Mouse (Mus musculus) midbrain, embryonic 11.5 days (tissue): ENCODE measurements around the gene Pcdh19. TPM values are rescaled to one million over a fixed set of nuclear protein-coding genes. Genes with fewer than 3 reads are reported as not detected.

ENCODE experiments used
- ATAC-seq: fragments of 200-750 bp; cut with Nextera tagmentation; 2 replicates; pipeline ENCODE4 v1.8.0; 2017; ENCODE audit warnings: moderate TSS enrichment, moderate library complexity; ENCODE audit not compliant: low FRiP score
- DNase-seq: peaks from one replicate; pipeline ENCODE4 v3.0.0; 2015; ENCODE audit warnings: low spot score; ENCODE audit errors: missing footprints
- H3K27ac ChIP-seq: fragments of 300-500 bp; sonication (generic); 2 replicates; pipeline ENCODE4 v1.5.1; 2014; ENCODE audit warnings: low read depth, low read length
- H3K27me3 ChIP-seq: fragments of 300-500 bp; sonication (generic); 2 replicates; pipeline ENCODE4 v1.6.1; 2014; ENCODE audit warnings: mild to moderate bottlenecking, low read length, moderate library complexity, mixed read lengths; ENCODE audit not compliant: control insufficient read depth, insufficient read depth
- H3K36me3 ChIP-seq: fragments of 300-500 bp; sonication (generic); 2 replicates; pipeline ENCODE4 v1.6.1; 2014; ENCODE audit warnings: mild to moderate bottlenecking, low read length, moderate library complexity, mixed read lengths; ENCODE audit not compliant: control insufficient read depth, insufficient read depth
- H3K4me1 ChIP-seq: fragments of 300-500 bp; sonication (generic); 2 replicates; pipeline ENCODE4 v1.6.1; 2014; ENCODE audit warnings: low read length; ENCODE audit not compliant: control insufficient read depth, insufficient read depth
- H3K4me2 ChIP-seq: fragments of 300-500 bp; sonication (generic); 2 replicates; pipeline ENCODE4 v1.6.1; 2014; ENCODE audit warnings: mild to moderate bottlenecking, moderate library complexity
- H3K4me3 ChIP-seq: fragments of 300-500 bp; sonication (generic); 2 replicates; pipeline ENCODE4 v1.5.1; 2014; ENCODE audit warnings: low read depth, low read length
- H3K9ac ChIP-seq: fragments of 300-500 bp; sonication (generic); 2 replicates; pipeline ENCODE4 v1.6.1; 2014; ENCODE audit warnings: low read length
- H3K9me3 ChIP-seq: fragments of 300-500 bp; sonication (generic); 2 replicates; pipeline ENCODE4 v1.6.1; 2016; ENCODE audit warnings: low read length; ENCODE audit not compliant: control insufficient read depth
- WGBS: fragments of 180-500 bp; shearing (Covaris S2); extraction: QIAGEN DNeasy Blood & Tissue Kit; methylation state at CpG from one replicate; pipeline ENCODE4 v1.1.7; 2014; 5-methylcytosine and 5-hydroxymethylcytosine counted together
- polyA plus RNA-seq: library from polyadenylated mRNA; unstranded; fragments of >200 nt; fragmentation: Nextera tagmentation; extraction: Ambion mirVana; gene quantifications from 2 replicates; pipeline ENCODE4 v1.2.1, GENCODE M21; 2014

Gene Pcdh19
- polyA plus RNA-seq, 1 experiment from 2014 or later = 3.8 TPM

DNA sequence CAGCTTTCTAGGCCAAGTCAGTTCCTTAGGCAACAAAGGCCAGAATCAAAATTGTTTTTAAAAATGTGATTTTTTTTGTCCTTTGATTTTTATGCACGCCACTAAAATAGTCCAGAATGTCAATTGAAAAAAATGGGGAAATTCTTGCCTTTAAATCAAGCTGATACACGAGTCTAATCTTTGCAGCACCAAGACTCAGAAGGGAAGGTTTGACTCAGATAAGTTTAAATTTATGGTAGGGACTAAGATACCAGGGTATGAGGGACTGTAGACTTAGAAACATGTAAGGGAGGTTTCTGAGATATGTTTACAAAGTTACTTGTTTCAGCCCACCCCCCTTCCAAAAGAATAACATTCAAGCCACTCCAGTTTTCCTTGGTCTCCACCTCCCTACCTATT lies 3.6 kb upstream of the Pcdh19 start:
- H3K36me3 ChIP-seq = no peaks in the 10 kb centered on the region
- H3K4me1 ChIP-seq = no peaks in the 10 kb centered on the region
- H3K4me2 ChIP-seq = no peak overlapping the region
- 43% methylated on average over 2 of the region's 2 CpGs for WGBS
- no peak overlapping the region for H3K9ac ChIP-seq
- ATAC-seq (no peak), DNase-seq (no peak)
- peaks cover 2% of the 10 kb centered on the region; the same call in 1 of the 2 replicates for H3K27me3 ChIP-seq
- H3K27ac ChIP-seq = no peak overlapping the region
- no peak overlapping the region for H3K4me3 ChIP-seq
- no peaks in the 10 kb centered on the region for H3K9me3 ChIP-seq

DNA sequence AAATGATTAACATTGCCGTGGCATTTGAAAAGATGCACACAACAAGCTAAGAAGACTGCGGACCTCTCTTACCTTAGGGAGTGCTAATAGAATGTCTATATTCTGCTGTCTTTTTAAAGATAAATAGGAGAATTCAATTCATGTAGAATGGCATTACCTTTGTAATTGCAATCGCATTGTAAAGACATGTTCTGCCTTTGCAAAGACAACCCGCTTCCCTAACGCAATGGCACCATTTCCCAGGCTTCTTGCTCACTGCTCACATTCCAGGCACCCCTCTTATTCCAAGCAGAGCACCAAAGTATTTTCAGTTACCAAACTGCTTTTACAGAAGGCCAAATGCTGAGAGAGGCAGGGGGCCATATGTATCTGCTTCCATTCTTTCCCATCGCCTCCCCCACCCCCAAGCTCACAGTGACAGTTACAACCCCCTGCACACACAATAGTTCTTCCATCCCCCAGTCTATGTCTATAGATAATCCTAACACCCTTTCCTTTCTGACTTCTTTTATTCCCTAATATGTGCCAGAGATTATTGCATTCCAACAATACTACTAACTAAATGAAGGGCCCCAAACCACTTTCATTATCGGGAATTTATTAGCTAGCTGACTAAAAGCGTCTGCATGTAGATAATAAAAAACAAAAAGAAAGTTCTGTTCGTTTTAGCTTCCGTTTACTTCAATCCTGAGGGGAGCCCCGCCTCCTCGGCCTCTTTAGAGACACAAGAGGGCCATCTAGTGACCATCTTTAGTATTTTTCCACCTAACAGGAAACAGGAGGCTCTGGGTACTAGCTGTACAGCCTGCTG lies 3.0 kb upstream of the Pcdh19 start:
- H3K27ac ChIP-seq = no peak overlapping the region
- 0 out of 2 replicates have a peak, but pooled peaks have one; percentile 31 for ATAC-seq
- no peaks in the 10 kb centered on the region for H3K36me3 ChIP-seq
- H3K9me3 ChIP-seq = no peaks in the 10 kb centered on the region
- WGBS = 14% methylated on average over 12 of the region's 12 CpGs
- DNase-seq = peak; percentile 94
- H3K4me2 ChIP-seq = peak overlapping the region; percentile 72
- peak overlapping the region; percentile 30 for H3K4me3 ChIP-seq
- peaks cover 3% of the 10 kb centered on the region; the same call in 1 of the 2 replicates for H3K27me3 ChIP-seq
- H3K4me1 ChIP-seq = no peaks in the 10 kb centered on the region
- no peak overlapping the region for H3K9ac ChIP-seq

DNA sequence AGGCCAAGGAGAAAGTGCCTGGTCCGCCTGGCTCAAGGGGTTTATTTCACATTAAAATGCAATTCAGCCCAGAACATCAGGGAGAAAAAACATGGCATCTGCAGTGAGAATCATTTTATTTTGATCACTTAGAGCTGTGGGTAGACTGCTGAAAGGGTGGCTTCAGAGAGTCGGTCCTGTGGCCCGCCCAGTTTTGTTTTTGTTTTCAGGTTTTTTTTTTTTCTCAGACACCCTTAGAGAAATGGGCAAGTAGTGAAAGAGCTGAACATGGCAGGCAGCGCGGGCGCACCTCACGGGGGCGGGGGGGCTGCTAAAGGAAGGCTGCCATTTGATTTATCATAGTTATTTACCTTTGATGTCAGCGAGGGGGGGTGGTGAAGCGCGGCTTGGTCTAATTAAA lies 2.0 kb upstream of the Pcdh19 start:
- no peaks in the 10 kb centered on the region for H3K4me1 ChIP-seq
- H3K27ac ChIP-seq = no peak overlapping the region
- H3K4me3 ChIP-seq = peak overlapping the region; percentile 30
- ATAC-seq = no peak
- no peaks in the 10 kb centered on the region for H3K9me3 ChIP-seq
- no peaks in the 10 kb centered on the region for H3K36me3 ChIP-seq
- no peak for DNase-seq
- 17% methylated on average over 11 of the region's 11 CpGs for WGBS
- H3K27me3 ChIP-seq = peaks cover 7% of the 10 kb centered on the region; the same call in 1 of the 2 replicates
- no peak overlapping the region for H3K9ac ChIP-seq
- peak overlapping the region; percentile 72 for H3K4me2 ChIP-seq

DNA sequence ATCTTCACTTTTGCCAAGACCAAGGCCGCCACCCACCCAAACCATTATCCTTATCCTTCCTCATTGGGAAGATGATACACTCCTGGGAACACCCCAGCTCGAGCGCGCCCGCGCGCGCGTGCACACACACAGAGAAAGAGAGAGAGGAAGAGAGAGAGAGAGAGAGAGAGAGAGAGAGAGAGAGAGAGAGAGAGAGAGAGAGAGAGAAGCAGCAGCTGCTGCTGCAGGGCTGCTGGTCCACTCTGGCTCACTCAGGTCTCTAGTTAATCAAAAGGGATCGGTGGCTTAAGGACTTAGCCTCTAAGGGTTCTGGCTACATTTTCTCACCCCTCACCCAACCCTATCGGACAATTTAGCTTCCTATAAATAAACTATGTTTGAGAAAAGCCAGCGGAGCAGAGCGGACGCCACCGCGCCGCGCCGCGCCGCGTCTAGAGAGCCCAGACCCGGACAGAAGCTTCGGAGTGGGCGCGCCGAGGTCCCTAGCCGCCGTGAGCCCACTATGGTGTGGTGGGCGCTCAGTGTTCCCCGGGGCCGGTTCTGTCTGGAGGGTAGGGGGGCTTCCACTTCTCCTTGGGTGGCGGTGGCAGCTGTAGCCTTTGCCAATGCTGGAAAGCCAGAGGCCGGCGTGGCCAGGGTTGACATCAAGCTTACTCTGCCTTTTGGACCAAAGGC lies 926 bp upstream of the Pcdh19 start:
- no peak for ATAC-seq
- H3K27ac ChIP-seq = no peak overlapping the region
- peaks cover 11% of the 10 kb centered on the region for H3K27me3 ChIP-seq
- peak overlapping the region; percentile 30 for H3K4me3 ChIP-seq
- no peaks in the 10 kb centered on the region for H3K4me1 ChIP-seq
- peak overlapping the region; percentile 72 for H3K4me2 ChIP-seq
- WGBS = 23% methylated on average over 35 of the region's 35 CpGs
- DNase-seq = peak; percentile 90
- no peak overlapping the region for H3K9ac ChIP-seq
- no peaks in the 10 kb centered on the region for H3K9me3 ChIP-seq
- no peaks in the 10 kb centered on the region for H3K36me3 ChIP-seq

DNA sequence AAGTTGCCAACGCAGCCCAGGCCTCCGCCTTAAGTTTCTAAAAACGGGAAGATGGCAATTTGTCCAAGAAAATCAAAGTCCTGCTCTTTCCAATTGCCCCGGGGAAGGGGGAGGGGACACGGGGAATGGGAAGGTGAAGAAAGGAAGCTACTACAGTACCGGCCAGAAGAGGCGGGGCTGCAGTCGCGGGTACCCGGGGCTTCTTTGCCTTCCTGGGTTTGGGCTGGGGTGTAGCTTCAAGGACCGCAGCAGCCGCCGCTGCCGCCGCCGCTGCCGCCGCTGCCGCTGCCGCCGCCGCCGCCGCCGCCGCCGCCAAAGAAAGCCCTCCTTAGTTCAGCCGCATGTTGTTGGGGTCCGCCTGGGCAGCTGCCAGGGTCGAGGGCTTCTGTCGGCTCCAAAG lies 631 bp downstream of the Pcdh19 start:
- H3K9me3 ChIP-seq = no peaks in the 10 kb centered on the region
- no peak for ATAC-seq
- peaks cover 11% of the 10 kb centered on the region for H3K27me3 ChIP-seq
- H3K36me3 ChIP-seq = no peaks in the 10 kb centered on the region
- DNase-seq = peak; percentile 90
- peak overlapping the region; percentile 72 for H3K4me2 ChIP-seq
- no peaks in the 10 kb centered on the region for H3K4me1 ChIP-seq
- no peak overlapping the region for H3K27ac ChIP-seq
- 23% methylated on average over 17 of the region's 31 CpGs for WGBS
- peak overlapping the region; percentile 58 for H3K9ac ChIP-seq
- H3K4me3 ChIP-seq = peak overlapping the region; percentile 45

DNA sequence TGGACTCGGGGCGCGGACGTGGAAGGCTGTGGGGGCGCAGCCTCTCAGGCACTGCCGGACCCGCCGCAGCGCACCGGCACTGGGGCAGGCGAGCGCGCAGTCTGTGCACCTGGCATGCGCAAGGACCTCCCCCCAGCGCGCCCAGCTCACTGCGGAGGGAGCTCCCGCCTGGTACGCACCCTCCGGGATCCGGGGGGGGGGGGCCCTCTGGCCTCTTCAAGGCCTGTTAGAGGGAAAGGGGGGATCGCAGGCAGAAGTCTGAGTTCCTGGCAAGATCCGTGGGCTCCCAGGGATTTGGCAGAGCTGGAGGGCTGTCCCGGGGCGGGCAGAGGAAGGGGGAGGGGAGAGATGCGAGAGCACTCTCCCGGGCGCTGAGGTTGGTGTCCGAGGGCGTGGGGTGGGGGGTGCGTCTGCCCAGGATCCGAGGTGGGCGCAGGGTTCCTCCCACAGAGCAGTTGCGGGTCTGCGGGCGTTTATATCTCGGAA lies 1.1 kb downstream of the Pcdh19 start:
- peak overlapping the region; percentile 45 for H3K4me3 ChIP-seq
- H3K9ac ChIP-seq = peak overlapping the region; percentile 58
- peak overlapping the region; percentile 72 for H3K4me2 ChIP-seq
- no peak overlapping the region for H3K27ac ChIP-seq
- H3K4me1 ChIP-seq = no peaks in the 10 kb centered on the region
- peaks cover 11% of the 10 kb centered on the region for H3K27me3 ChIP-seq
- H3K9me3 ChIP-seq = no peaks in the 10 kb centered on the region
- ATAC-seq (peak; percentile 19), DNase-seq (peak; percentile 90)
- H3K36me3 ChIP-seq = no peaks in the 10 kb centered on the region
- 29% methylated on average over 23 of the region's 37 CpGs for WGBS

DNA sequence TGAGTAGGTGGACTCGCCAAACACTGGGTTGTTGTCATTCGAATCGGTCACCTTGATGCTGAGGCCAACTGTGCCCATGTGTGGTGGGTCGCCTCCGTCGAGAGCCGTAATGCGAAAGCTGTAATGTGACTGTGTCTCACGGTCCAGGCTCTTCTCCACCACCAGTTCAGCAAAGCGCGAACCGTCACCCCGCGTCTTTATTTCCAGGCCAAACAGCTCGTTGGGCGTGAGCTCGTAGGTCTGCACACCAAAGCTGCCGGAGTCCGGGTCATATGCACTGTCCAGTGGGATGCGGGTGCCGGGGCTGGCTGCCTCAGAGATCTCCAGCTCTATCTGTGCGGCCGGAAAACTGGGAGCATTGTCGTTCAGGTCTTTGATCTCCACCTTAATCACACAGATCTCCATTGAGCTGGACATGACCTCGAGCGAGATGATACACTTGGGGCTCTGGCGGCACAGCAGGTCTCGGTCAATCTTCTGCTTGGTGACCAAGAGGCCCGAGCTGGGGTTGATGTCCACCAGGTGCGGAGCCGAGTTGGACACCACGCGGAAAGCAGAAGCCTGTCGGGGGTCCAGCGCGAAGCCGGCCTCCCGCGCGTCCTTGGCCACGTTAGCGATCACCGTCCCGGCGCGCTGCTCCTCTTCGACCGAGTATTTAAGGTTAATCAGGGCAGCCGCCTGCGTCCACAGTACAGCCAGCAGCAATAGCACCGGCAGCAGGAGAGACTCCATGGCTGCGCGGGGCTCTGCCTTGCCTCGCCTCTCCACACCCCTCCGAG lies 2.1 kb downstream of the Pcdh19 start:
- H3K36me3 ChIP-seq = no peaks in the 10 kb centered on the region
- ATAC-seq = no peak
- H3K9ac ChIP-seq = peak overlapping the region; percentile 40; the same call in 1 of the 2 replicates
- no peak overlapping the region for H3K27ac ChIP-seq
- H3K27me3 ChIP-seq = peaks cover 11% of the 10 kb centered on the region
- 19% methylated on average over 52 of the region's 55 CpGs for WGBS
- H3K4me1 ChIP-seq = no peaks in the 10 kb centered on the region
- peak overlapping the region; percentile 45 for H3K4me3 ChIP-seq
- H3K9me3 ChIP-seq = no peaks in the 10 kb centered on the region
- peak; percentile 86 for DNase-seq
- H3K4me2 ChIP-seq = peak overlapping the region; percentile 72

DNA sequence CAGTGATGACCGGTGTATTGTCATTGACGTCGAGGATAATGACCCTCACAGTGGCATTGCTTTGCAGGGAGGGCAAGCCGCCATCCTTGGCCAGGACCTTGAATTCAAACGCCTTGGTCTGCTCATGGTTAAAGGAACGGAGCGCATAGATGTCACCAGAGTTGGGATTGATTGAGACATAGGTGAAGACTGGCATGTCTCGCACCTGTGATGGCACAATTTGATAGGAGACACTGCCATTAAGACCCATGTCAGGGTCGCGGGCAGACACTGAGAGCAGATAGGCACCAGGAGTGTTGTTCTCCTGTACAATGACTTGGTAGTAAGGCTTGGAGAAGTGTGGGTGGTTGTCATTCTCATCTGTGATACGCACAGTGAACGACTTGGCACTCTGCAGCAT lies 3.2 kb downstream of the Pcdh19 start:
- peak overlapping the region; percentile 72; the same call in 1 of the 2 replicates for H3K4me2 ChIP-seq
- no peaks in the 10 kb centered on the region for H3K36me3 ChIP-seq
- ATAC-seq = no peak
- WGBS = 32% methylated on average over 12 of the region's 12 CpGs
- DNase-seq = peak; percentile 84
- H3K27me3 ChIP-seq = peaks cover 13% of the 10 kb centered on the region
- H3K4me3 ChIP-seq = no peak overlapping the region
- H3K27ac ChIP-seq = no peak overlapping the region
- H3K9ac ChIP-seq = no peak overlapping the region
- H3K9me3 ChIP-seq = no peaks in the 10 kb centered on the region
- no peaks in the 10 kb centered on the region for H3K4me1 ChIP-seq
